In the genomic region with DNA sequence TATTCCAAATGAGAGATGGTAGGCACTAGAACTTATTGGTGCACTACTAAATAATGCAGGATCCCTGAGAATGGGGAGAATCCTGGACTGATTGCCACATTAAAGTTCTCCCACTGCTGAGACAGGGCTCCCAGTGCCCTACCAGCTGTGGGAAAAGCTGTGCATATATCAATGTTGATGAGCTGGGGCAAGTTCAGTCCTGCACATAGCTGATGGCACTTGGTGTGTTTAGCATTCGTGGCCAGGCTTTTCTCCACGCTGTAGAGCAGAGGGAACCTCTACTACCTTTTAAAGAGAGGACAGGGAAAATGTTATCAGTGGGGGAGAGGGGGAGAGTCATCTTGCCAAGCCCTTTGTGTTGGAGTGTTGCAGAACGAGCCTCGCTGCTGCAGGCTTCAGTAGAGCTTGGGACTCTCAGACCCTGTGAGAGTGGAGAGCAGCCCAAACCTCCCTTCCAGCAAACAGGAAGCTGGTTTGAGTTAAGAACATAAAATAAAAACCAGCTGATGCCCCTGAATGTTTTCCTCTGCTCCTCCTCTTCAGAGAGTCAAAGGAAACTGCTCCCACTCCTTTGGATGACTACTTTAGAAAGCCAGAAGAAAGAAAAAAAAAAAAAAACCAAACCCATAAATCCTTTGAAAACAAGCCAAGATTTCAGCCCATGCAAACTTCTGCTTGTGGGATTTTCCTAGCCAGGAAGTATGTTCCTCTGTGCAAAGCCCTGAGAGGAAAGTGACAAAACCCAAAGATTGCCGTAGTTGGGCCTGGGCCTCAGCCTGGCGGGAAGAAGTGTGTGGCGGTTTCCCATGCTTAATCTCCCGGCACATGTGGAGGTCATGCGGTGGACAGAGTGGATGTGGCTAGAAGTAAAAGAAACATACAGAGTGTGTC, we compare ENCODE assay signal across 8 mouse cellular contexts. TPM values are rescaled to one million over a fixed set of nuclear protein-coding genes. Genes with fewer than 3 reads are reported as not detected.
A peak's percentile ranks its signal among the peaks of the same experiment; 100 is the strongest.
DNase-seq lines count a peak whose midpoint lies in the region; ATAC-seq and TF ChIP-seq lines count a peak whose summit lies in the region.

No protein-coding gene starts in this region.

- no peaks in the 10 kb centered on the region for H3K9me3 ChIP-seq in embryonic facial prominence, embryonic 14.5 days (ENCODE audit: control insufficient read depth, low read length)
- H3K9me3 ChIP-seq in hindbrain, embryonic 10.5 days = no peaks in the 10 kb centered on the region
- H3K9me3 ChIP-seq in liver, embryonic 11.5 days (ENCODE audit: control insufficient read depth, low read length) = no peaks in the 10 kb centered on the region

- peaks cover 29% of the 10 kb centered on the region for H3K4me1 ChIP-seq in embryonic facial prominence, embryonic 14.5 days (ENCODE audit: control insufficient read depth, insufficient read depth, low read length)
- H3K4me1 ChIP-seq in hindbrain, embryonic 10.5 days (replicated peaks) = 0 out of 2 replicates have a peak, but pooled peaks cover 7% of the 10 kb centered on the region
- H3K4me1 ChIP-seq in liver, embryonic 11.5 days (replicated peaks; ENCODE audit: control insufficient read depth, insufficient read depth, low read length) = no peaks in the 10 kb centered on the region; the same call in 1 of the 2 replicates

- intact Hi-C loops in gastrocnemius, adult 2 months (cut with DNase I) = no loop called here
- intact Hi-C loops in gastrocnemius, postnatal 14 days (cut with DNase I; ENCODE audit: low total_unique reads) = no loop called here

- peak overlapping the region; percentile 41; the same call in 1 of the 2 replicates for H3K9ac ChIP-seq in embryonic facial prominence, embryonic 14.5 days (ENCODE audit: low read depth, low read length)
- H3K9ac ChIP-seq in liver, embryonic 11.5 days (ENCODE audit: low read depth, low read length) = no peak overlapping the region

- H3K27ac ChIP-seq in gastrocnemius, adult 2 months = peak overlapping the region; percentile 76
- peak overlapping the region; percentile 91 for H3K27ac ChIP-seq in embryonic facial prominence, embryonic 14.5 days (replicated peaks; ENCODE audit: low read depth, low read length)
- 0 out of 2 replicates have a peak overlapping the region, but pooled peaks have one; percentile 54 for H3K27ac ChIP-seq in hindbrain, embryonic 10.5 days
- H3K27ac ChIP-seq in liver, embryonic 11.5 days (ENCODE audit: low read depth, low read length) = 0 out of 2 replicates have a peak overlapping the region, but pooled peaks have one; percentile 5

- H3K4me2 ChIP-seq in embryonic facial prominence, embryonic 14.5 days (ENCODE audit: low read depth, low read length) = peak overlapping the region; percentile 19; the same call in 1 of the 2 replicates
- H3K4me2 ChIP-seq in liver, embryonic 11.5 days = no peak overlapping the region

- DNase-seq in gastrocnemius, adult 2 months = no peak
- no peak for DNase-seq in gastrocnemius, postnatal 14 days
- DNase-seq in embryonic facial prominence, embryonic 14.5 days (ENCODE audit: low spot score) = peak; percentile 91
- DNase-seq in hindbrain, embryonic 10.5 days (ENCODE audit: low spot score) = no peak
- no peak for DNase-seq in liver, embryonic 11.5 days (ENCODE audit: low spot score)
- DNase-seq in right cerebral cortex, postnatal 4 days = no peak
- no peak for DNase-seq in urinary bladder, postnatal 36 days (ENCODE audit: low spot score in 2 of 2)
- DNase-seq in layer of hippocampus, adult 9-11 months = no peak

- no peaks in the 10 kb centered on the region for H3K27me3 ChIP-seq in embryonic facial prominence, embryonic 14.5 days (replicated peaks; ENCODE audit: control insufficient read depth, insufficient read depth, low read length)
- no peaks in the 10 kb centered on the region for H3K27me3 ChIP-seq in hindbrain, embryonic 10.5 days (ENCODE audit: insufficient read depth, poor library complexity, severe bottlenecking)
- no peaks in the 10 kb centered on the region for H3K27me3 ChIP-seq in liver, embryonic 11.5 days (replicated peaks; ENCODE audit: control insufficient read depth, insufficient read depth, low read length)

- peaks cover 17% of the 10 kb centered on the region for H3K36me3 ChIP-seq in embryonic facial prominence, embryonic 14.5 days (ENCODE audit: control insufficient read depth, insufficient read depth, low read length)
- 0 out of 2 replicates have a peak, but pooled peaks cover 13% of the 10 kb centered on the region for H3K36me3 ChIP-seq in hindbrain, embryonic 10.5 days
- no peaks in the 10 kb centered on the region for H3K36me3 ChIP-seq in liver, embryonic 11.5 days (ENCODE audit: control insufficient read depth, insufficient read depth, low read length)

- no peak for TF ChIP-seq CTCF in gastrocnemius, adult 2 months (IDR thresholded peaks at IDR 0.05)

- peak; percentile 81 for ATAC-seq in embryonic facial prominence, embryonic 14.5 days (ENCODE audit: low read depth)
- no peak for ATAC-seq in liver, embryonic 11.5 days (replicated peaks; ENCODE audit: low FRiP score)

- 22% methylated on average over 9 of the region's 9 CpGs for WGBS in embryonic facial prominence, embryonic 14.5 days
- 72% methylated on average over 9 of the region's 9 CpGs for WGBS in hindbrain, embryonic 10.5 days
- 53% methylated on average over 9 of the region's 9 CpGs for whole genome bisulfite sequencing in liver, embryonic 11.5 days

- H3K4me3 ChIP-seq in gastrocnemius, adult 2 months = no peak overlapping the region
- H3K4me3 ChIP-seq in embryonic facial prominence, embryonic 14.5 days (ENCODE audit: low read depth, low read length) = no peak overlapping the region
- no peak overlapping the region for H3K4me3 ChIP-seq in hindbrain, embryonic 10.5 days
- no peak overlapping the region for H3K4me3 ChIP-seq in liver, embryonic 11.5 days (ENCODE audit: low read depth, low read length)

RNA-seq across cellular contexts. Expression of a gene that starts 23.1 kb away (rescaled TPM):
- 1 to 10 TPM; 8.1 to 8.4 TPM for total RNA-seq in gastrocnemius, adult 2 months (2021)
- 1 to 10 TPM; 6.5 to 6.7 TPM for total RNA-seq in gastrocnemius, postnatal 14 days (2021)
- polyA plus RNA-seq in embryonic facial prominence, embryonic 14.5 days (2014; fragmentation: Nextera tagmentation; extraction: Ambion mirVana) = 4.0 and 4.7 TPM in 2 replicates
- polyA plus RNA-seq in hindbrain, embryonic 10.5 days (2016; fragmentation: Nextera tagmentation; extraction: Ambion mirVana) = 4.0 and 4.1 TPM in 2 replicates
- polyA plus RNA-seq in liver, embryonic 11.5 days (2014; fragmentation: Nextera tagmentation; extraction: Ambion mirVana) = 1.7 TPM in 2 replicates

RNA-seq across cellular contexts. Expression of a gene that starts 31.6 kb away (rescaled TPM):
- total RNA-seq in gastrocnemius, adult 2 months (2021) = 1 to 10 TPM; 1.6 to 2.4 TPM
- total RNA-seq in gastrocnemius, postnatal 14 days (2021) = 1 to 10 TPM; 3.0 to 4.7 TPM
- polyA plus RNA-seq in embryonic facial prominence, embryonic 14.5 days (2014; fragmentation: Nextera tagmentation; extraction: Ambion mirVana) = 14.4 and 19.2 TPM in 2 replicates
- polyA plus RNA-seq in hindbrain, embryonic 10.5 days (2016; fragmentation: Nextera tagmentation; extraction: Ambion mirVana) = 24.2 and 25.1 TPM in 2 replicates
- polyA plus RNA-seq in liver, embryonic 11.5 days (2014; fragmentation: Nextera tagmentation; extraction: Ambion mirVana) = 13.5 and 16.3 TPM in 2 replicates

RNA-seq across cellular contexts. Expression of a gene that starts 31.7 kb away (rescaled TPM):
- 1 to 10 TPM in 1 of 2 experiments, under 1 TPM in 1; 0.77 to 1.5 TPM for total RNA-seq in gastrocnemius, adult 2 months (2021)
- under 1 TPM; 0.41 to 0.42 TPM for total RNA-seq in gastrocnemius, postnatal 14 days (2021)
- 2.5 and 2.9 TPM in 2 replicates for polyA plus RNA-seq in embryonic facial prominence, embryonic 14.5 days (2014; fragmentation: Nextera tagmentation; extraction: Ambion mirVana)
- polyA plus RNA-seq in hindbrain, embryonic 10.5 days (2016; fragmentation: Nextera tagmentation; extraction: Ambion mirVana) = 3.3 and 6.0 TPM in 2 replicates
- 1.1 and 1.9 TPM in 2 replicates for polyA plus RNA-seq in liver, embryonic 11.5 days (2014; fragmentation: Nextera tagmentation; extraction: Ambion mirVana)

RNA-seq across cellular contexts. Expression of a gene that starts 37.6 kb away (rescaled TPM):
- 1 to 10 TPM in 1 of 2 experiments, under 1 TPM in 1; 0.99 to 1.7 TPM for total RNA-seq in gastrocnemius, adult 2 months (2021)
- total RNA-seq in gastrocnemius, postnatal 14 days (2021) = under 1 TPM; 0.51 to 0.84 TPM
- 1.8 and 2.1 TPM in 2 replicates for polyA plus RNA-seq in embryonic facial prominence, embryonic 14.5 days (2014; fragmentation: Nextera tagmentation; extraction: Ambion mirVana)
- polyA plus RNA-seq in hindbrain, embryonic 10.5 days (2016; fragmentation: Nextera tagmentation; extraction: Ambion mirVana) = 3.2 and 3.8 TPM in 2 replicates
- polyA plus RNA-seq in liver, embryonic 11.5 days (2014; fragmentation: Nextera tagmentation; extraction: Ambion mirVana) = 1.9 and 2.3 TPM in 2 replicates

Comparison
In these comparisons a context has a peak if more than half of its experiments do, and no peak if none do; other contexts are left out.
1. H3K27ac ChIP-seq: peak in every context shown above with its lines; median percentile 91 in embryonic facial prominence, embryonic 14.5 days; 76 in gastrocnemius, adult 2 months; 54 in hindbrain, embryonic 10.5 days; 5 in liver, embryonic 11.5 days.